Mouse (Mus musculus) thymus, postnatal 10 days (tissue): ENCODE data around the gene Adgrf3.
"Not testable (repeated sequence)": the region's sequence is repeated elsewhere in the genome, so short reads cannot be mapped to it uniquely, and the experiment has no call there.

Experiments
- DNase-seq, 2 experiments: peaks; one replicate each; pipeline ENCODE4 v3.0.0; 2021; ENCODE audit warnings: low spot score in 2 of 2

The Adgrf3 gene

DNA sequence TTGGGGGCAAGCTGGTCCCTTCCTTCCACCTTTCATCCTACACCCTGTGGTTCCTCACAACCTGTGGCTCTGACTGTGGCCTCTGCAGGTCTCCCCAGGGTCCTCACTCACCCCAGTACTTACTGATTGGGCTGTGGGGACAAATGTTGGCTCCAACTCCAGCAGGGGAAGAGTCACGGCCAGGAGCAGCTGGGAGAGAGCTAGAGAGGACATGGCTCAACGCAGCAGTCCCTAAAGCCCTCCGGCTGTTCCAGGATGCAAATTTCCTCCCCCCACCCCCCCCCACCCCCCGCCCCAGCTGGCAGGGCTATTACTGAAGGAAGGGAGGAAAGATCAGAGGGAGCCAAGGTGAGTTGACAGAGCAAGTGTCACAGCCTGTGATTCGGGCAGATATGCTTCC lies at the start of gene Adgrf3:
Adgrf3 (minus strand) TSS at position 230 of the 400 bp plus-strand sequence.
- DNase-seq, result no peak

GRCm38 (mm10) chr5:30247666-30248065 lies 42.1 kb upstream of the Adgrf3 start:
- DNase-seq, result peak; percentile 17 to 34

DNA sequence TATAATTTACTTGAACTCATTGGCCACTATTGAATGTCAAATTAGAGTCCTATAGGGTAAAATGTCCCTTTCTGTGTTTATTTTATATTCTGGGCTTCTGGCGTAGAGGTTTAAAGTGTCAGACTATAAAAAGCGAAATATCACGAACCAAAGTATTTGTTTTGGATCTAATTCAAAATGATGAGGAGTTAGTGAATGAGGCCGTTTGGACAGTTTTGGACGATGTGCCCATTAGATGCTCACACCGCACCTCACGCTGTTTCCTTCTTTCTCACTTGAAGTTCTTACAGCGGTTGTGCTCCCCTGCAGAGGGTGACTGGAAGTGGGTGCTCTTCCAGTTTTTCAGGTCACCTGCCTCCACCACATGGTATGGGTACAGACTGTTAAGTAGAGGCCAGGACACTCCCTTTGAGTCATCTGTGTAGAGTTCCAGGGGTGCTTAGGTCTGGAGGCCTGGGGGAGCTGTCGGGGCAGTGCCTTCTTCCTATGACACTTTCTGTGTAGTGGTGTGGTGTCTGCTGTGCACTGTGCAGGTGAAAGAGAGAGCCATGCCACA lies 40.4 kb upstream of the Adgrf3 start:
- no peak for DNase-seq

- DNase-seq, result peak in 1 of 2 experiments; percentile 52
Observed at GRCm38 (mm10) chr5:30243741-30244140, 38.2 kb upstream of the Adgrf3 start.

- no peak for DNase-seq
Observed at GRCm38 (mm10) chr5:30242410-30242809, 36.9 kb upstream of the Adgrf3 start.

- no peak for DNase-seq
Observed at GRCm38 (mm10) chr5:30240552-30240951, 35.0 kb upstream of the Adgrf3 start.

- no peak for DNase-seq
Observed at GRCm38 (mm10) chr5:30238533-30238932, 33.0 kb upstream of the Adgrf3 start.

- DNase-seq, result no peak
Observed at GRCm38 (mm10) chr5:30235641-30236126, 30.2 kb upstream of the Adgrf3 start.

- no peak for DNase-seq
Observed at GRCm38 (mm10) chr5:30233979-30234378, 28.5 kb upstream of the Adgrf3 start.

GRCm38 (mm10) chr5:30233042-30233441 lies 27.5 kb upstream of the Adgrf3 start:
- peak; percentile 33 to 44 for DNase-seq

- DNase-seq, result peak; percentile 97 to 99
Observed at GRCm38 (mm10) chr5:30232271-30232971, 26.9 kb upstream of the Adgrf3 start, which contains the start of gene Selenoi. Selenoi (plus strand) TSS chr5:30232581.

DNA sequence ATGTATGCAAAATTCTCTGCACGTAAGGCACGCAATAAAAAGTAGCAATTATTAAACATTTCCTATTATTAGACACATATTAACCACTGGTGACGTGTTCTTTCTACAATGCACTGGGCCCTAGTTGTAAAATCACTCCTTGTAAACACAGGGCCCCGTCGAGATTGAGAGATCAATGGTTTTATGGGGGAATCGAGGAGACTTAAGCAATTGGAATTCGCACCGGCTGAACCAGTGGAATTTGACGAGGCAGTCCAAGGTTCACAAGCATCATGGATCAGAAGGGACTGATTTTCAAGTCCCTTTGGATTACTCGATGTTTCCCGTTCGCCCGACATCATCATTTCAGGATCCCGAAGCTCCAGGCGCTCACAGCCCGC lies 26.4 kb upstream of the Adgrf3 start:
- no peak for DNase-seq

GRCm38 (mm10) chr5:30230901-30231300 lies 25.4 kb upstream of the Adgrf3 start:
- peak; percentile 48 to 61 for DNase-seq

DNA sequence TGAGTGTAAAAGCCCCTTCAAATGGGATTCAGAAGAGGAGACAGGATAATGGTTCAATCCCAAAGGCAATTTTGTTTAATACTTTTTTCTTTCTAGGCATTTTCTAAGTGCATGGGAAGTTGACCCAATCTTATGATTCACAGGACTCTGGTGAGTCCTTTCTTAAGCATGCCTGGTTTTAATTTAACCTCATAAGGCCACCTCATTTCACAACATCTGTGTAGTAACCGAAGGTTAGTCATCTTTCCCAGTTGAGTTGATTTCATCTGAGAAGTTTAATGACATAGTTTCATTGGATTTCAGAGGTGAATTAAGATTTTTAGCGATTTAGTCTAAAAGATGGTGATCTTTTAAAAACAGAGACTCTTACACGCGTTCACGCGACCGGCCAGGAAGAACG lies 17.2 kb upstream of the Adgrf3 start:
- no peak for DNase-seq

DNA sequence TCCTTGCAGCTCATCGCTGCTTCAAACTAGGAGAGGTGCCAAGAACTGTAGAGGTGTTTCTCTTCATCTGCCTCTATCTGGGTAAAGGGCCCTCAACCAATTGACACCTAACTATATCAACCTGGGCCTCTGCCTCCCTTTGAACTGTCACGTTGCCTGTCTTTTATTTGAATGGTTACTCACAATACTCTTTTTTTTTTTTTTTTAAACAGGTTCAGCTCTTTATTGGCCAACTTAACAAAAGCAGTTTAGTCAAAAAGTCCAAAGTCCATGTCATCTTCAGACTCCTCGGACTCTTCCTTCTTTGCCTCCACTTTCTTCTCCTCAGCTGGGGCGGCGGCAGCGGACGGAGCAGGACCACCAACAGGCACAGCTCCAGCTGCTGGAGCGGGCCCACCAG lies 15.1 kb upstream of the Adgrf3 start:
- no peak for DNase-seq

DNA sequence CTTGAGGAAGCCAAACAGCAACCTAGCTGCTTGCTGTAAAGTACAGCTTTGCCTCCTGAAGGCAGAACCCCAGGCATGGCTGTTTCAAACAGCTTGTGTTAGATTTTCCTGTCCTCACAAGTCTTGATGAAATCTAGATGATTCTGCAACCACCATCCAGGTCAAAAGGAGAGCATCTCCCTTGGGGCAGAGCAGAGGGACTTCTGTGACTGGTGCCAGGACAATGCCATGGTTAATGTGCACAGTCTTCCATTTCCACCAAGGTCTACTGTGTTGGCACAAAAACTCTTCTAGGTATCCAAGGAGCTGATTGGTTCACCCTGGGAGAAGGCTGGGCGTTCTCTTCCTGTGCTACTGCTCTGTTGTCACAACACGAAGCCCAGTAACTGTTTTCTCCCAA lies 14.2 kb upstream of the Adgrf3 start:
- DNase-seq, result no peak

- no peak for DNase-seq
Observed at GRCm38 (mm10) chr5:30215970-30216369, 10.4 kb upstream of the Adgrf3 start.

DNA sequence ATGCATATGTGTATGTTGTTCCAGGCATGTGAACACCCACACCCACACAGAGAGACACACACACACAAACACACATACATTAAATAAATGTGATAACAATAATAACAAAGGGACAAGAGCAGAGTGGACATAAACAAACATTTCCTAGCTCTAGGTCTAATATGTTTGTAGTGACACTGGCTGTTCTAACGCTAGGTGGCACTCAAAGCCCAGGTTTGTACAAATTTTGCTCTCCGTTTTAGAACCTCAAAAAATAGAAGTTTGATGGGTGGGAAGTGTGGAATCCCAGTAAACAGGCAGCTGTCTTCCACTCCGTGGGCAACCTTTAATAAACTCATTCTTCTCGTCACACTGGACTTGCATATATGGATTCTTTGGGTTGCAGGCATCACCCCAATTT lies 9.4 kb upstream of the Adgrf3 start:
- DNase-seq, result peak; percentile 34 to 66

DNA sequence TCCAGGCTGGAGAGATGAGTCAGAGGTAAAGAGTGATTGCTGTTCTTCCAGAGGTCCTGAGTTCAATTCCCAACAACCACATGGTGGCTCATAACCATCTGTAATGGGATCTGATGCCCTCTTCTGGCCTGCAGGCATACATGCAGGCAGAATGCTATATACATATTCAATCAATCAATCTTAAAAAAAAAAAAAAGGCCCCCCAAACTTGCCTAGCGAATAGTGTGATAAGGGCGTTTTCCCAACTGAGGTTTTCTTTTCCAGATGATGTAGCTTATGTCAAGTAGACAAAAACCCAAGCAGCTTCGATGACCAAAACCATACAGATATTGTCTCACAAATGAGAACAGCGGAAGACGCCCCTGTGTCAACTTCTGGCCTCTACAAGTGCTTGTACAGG lies 5.2 kb upstream of the Adgrf3 start:
- DNase-seq, result not testable (repeated sequence)

DNA sequence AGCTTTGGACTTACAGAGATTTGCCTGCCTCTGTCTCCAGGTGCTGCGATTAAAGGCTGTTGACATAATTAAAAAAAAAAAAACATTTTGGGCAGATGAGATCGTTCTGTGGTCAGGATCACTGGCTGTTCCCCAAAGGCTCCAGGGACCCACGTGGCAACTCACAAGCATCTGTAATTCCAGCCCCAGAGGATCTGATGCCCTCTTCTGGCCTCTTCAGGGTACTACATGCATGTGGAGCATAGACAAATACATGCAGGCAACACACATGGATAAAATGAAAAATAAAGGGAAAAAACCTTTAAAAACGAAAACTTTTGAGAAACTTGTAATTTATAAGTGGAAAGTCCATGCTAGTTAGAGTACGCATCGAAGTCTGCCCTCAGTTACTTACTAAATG lies 1.8 kb upstream of the Adgrf3 start:
- peak in 1 of 2 experiments; percentile 47 for DNase-seq

- DNase-seq, result no peak
Observed at GRCm38 (mm10) chr5:30205034-30205433, 488 bp downstream of the Adgrf3 start.

DNA sequence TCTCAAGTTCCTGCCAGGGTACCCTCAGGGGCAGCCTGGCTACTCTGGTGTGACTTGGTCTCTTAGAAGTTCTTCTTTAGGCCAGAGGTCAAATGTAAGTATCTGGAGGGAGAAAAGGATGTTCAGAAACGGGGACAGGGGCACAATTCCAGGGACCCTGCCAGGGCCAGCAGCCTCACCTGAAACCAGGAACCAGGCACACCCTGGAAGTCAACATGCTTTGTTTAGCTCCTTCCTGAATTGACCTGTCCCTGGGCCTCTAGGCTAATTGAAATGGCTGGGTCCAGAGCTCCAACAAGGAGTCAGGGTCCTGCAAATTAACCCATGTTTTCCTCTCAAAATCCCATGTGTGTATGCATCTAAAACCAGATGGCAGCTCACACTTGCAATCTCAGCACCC lies 1.1 kb downstream of the Adgrf3 start:
- no peak for DNase-seq

- DNase-seq, result no peak
Observed at GRCm38 (mm10) chr5:30203216-30203885, 2.2 kb downstream of the Adgrf3 start.
